Mouse (Mus musculus): ENCODE data around the gene Hmbs. TPM values are rescaled to one million over a fixed set of nuclear protein-coding genes. Genes with fewer than 3 reads are reported as not detected.
A peak's percentile ranks its signal among the peaks of the same experiment; 100 is the strongest.
"Not testable (repeated sequence)": the region's sequence is repeated elsewhere in the genome, so short reads cannot be mapped to it uniquely, and the experiment has no call there.

Gene Hmbs
- polyA plus RNA-seq, 1 experiment from 2014 or later: 123 TPM

DNA sequence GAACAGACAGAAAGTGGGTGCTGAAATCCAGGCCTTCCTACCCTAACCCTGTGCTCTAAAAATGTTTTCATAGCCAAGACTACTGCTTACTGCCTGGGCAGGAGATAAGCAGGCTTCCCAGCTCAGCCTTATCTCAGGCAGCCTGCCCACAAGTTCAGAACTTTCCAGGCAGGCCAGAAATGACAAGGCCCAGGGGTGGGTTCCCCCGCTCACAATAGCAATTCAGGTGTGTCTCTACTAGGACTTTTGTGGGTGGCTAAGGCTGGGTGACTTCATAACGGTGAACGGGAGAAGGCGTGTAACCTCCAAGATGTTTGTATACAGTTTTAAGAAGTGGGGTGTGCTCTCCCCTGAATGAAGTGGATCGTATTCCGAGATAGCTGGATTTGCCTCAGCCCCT, 738 bp downstream of the Hmbs start:
- peak overlapping the region; percentile 98 for H3K27ac ChIP-seq
- no peak for ATAC-seq (ENCODE audit: insufficient number of reproducible peaks, insufficient read depth, low FRiP score, low TSS enrichment, low read depth)
- H3K9ac ChIP-seq (replicated peaks): peak overlapping the region; percentile 86
- peaks cover 65% of the 10 kb centered on the region for H3K36me3 ChIP-seq
- no peaks in the 10 kb centered on the region for H3K27me3 ChIP-seq
- peak overlapping the region; percentile 66 for H3K4me2 ChIP-seq
- peaks cover 16% of the 10 kb centered on the region for H3K4me1 ChIP-seq (replicated peaks)
- 12% methylated on average over 6 of the region's 6 CpGs for WGBS
- no peaks in the 10 kb centered on the region for H3K9me3 ChIP-seq
- peak overlapping the region; percentile 80 for H3K4me3 ChIP-seq (replicated peaks)

DNA sequence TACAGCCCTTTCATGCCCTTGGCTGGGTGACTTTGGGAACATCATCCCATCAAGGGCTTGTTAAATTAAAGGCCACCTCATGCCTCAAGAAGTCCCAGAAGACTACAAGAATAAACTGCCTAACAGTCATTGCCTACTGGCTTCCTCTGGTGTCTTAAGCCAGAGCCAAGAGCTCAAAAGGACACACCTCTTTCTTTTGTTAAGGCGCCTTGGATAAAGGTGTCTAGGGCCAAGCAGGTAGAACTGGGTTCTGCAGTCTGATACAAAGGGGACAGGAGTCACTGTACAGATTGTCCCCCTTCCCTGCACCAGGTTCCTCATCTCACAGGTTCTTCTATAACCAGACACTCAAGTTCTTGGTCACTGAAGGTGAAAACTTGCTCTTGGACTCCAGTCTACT, 1.4 kb downstream of the Hmbs start:
- Histone ChIP-seq H3K4me2 (peak overlapping the region; percentile 66), H3K27me3 (no peaks in the 10 kb centered on the region), H3K9me3 (no peaks in the 10 kb centered on the region), H3K4me3 (replicated peaks) (peak overlapping the region; percentile 80; the same call in 1 of the 2 replicates), H3K9ac (replicated peaks) (0 out of 2 replicates have a peak overlapping the region, but pooled peaks have one; percentile 27), H3K27ac (peak overlapping the region; percentile 98; the same call in 1 of the 2 replicates), H3K4me1 (replicated peaks) (peaks cover 19% of the 10 kb centered on the region), H3K36me3 (peaks cover 64% of the 10 kb centered on the region)
- WGBS: 100% methylated on average over 1 of the region's 1 CpGs
- ATAC-seq (ENCODE audit: insufficient number of reproducible peaks, insufficient read depth, low FRiP score, low TSS enrichment, low read depth): no peak

DNA sequence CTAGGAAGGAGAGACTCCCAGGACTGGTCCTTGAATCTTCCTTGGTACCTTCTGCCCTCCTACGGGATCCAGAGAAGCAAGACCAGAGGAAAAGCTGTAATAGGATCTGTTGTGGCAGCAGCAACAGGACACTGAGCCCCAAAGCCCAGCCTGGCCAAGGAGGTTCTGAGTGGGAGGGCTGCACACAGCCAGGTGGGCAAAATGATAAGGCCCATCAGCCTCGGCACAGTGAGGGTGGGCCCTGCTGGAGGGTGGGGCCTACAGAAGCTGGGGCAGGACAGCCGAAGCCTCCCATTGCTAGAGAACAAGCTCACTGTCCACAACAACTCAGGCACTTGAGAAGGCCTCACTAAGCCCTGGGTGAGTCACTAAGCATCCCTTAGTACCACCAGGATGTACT, 1.9 kb downstream of the Hmbs start:
- no peak overlapping the region for H3K9ac ChIP-seq (replicated peaks)

DNA sequence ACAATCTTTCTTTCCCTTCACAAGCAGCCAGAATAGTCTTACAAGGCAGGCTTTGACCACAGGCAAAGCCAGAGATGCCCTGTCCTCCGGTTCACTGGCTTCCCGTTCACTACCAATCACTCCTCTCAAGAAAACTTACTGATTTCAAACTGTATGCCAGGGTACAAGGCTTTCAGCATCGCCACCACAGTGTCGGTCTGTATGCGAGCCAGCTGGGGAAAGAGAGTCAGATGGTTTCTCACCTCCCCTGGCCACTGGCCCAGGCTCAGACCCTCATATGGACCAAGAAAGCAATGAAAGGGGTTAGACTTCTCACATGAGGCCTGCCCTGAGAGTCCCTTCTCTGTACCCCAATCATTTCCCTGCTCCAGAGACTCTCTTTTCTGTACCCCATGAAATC, 2.5 kb downstream of the Hmbs start:
- WGBS: 89% methylated on average over 5 of the region's 5 CpGs
- Histone ChIP-seq H3K9ac (replicated peaks) (0 out of 2 replicates have a peak overlapping the region, but pooled peaks have one; percentile 6), H3K4me2 (no peak overlapping the region), H3K36me3 (peaks cover 64% of the 10 kb centered on the region), H3K9me3 (no peaks in the 10 kb centered on the region), H3K27ac (no peak overlapping the region), H3K4me1 (replicated peaks) (peaks cover 30% of the 10 kb centered on the region), H3K27me3 (no peaks in the 10 kb centered on the region), H3K4me3 (replicated peaks) (peak overlapping the region; percentile 5; the same call in 1 of the 2 replicates)
- ATAC-seq (ENCODE audit: insufficient number of reproducible peaks, insufficient read depth, low FRiP score, low TSS enrichment, low read depth): no peak

More for the DNA sequence above, 1.9 kb downstream of the Hmbs start:
- Histone ChIP-seq H3K27ac (peak overlapping the region; percentile 12; the same call in 1 of the 2 replicates), H3K4me2 (0 out of 2 replicates have a peak overlapping the region, but pooled peaks have one; percentile 66), H3K36me3 (peaks cover 64% of the 10 kb centered on the region), H3K4me3 (replicated peaks) (0 out of 2 replicates have a peak overlapping the region, but pooled peaks have one; percentile 80), H3K4me1 (replicated peaks) (peaks cover 23% of the 10 kb centered on the region), H3K27me3 (no peaks in the 10 kb centered on the region), H3K9me3 (no peaks in the 10 kb centered on the region)
- 81% methylated on average over 3 of the region's 3 CpGs for WGBS
- ATAC-seq (ENCODE audit: insufficient number of reproducible peaks, insufficient read depth, low FRiP score, low TSS enrichment, low read depth): no peak

DNA sequence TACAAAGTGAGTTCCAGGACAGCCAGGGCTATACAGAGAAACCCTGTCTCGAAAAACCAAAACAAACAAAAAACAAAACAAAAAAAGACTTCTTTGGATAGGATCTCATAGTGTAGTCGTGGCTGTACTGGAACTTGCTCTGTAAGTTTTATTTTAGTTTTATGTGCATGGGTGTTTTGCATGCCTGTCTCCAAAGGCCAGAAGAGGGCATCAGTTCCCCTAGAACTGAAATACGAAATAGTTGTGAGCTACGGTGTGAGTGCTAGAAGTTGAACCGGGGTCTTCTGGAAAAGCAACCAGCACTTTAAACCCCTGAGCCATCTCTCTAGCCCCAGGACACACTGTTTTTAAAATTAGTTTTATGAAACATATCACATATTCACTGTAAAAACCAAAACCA, 5.5 kb downstream of the Hmbs start:
- 79% methylated on average over 5 of the region's 5 CpGs for WGBS
- H3K27me3 ChIP-seq: no peaks in the 10 kb centered on the region
- no peak for ATAC-seq (ENCODE audit: insufficient number of reproducible peaks, insufficient read depth, low FRiP score, low TSS enrichment, low read depth)
- H3K27ac ChIP-seq: no peak overlapping the region
- no peaks in the 10 kb centered on the region for H3K9me3 ChIP-seq
- H3K4me2 ChIP-seq: no peak overlapping the region
- H3K36me3 ChIP-seq: peaks cover 62% of the 10 kb centered on the region
- no peak overlapping the region for H3K9ac ChIP-seq (replicated peaks)
- no peak overlapping the region for H3K4me3 ChIP-seq (replicated peaks)
- H3K4me1 ChIP-seq (replicated peaks): peaks cover 28% of the 10 kb centered on the region

DNA sequence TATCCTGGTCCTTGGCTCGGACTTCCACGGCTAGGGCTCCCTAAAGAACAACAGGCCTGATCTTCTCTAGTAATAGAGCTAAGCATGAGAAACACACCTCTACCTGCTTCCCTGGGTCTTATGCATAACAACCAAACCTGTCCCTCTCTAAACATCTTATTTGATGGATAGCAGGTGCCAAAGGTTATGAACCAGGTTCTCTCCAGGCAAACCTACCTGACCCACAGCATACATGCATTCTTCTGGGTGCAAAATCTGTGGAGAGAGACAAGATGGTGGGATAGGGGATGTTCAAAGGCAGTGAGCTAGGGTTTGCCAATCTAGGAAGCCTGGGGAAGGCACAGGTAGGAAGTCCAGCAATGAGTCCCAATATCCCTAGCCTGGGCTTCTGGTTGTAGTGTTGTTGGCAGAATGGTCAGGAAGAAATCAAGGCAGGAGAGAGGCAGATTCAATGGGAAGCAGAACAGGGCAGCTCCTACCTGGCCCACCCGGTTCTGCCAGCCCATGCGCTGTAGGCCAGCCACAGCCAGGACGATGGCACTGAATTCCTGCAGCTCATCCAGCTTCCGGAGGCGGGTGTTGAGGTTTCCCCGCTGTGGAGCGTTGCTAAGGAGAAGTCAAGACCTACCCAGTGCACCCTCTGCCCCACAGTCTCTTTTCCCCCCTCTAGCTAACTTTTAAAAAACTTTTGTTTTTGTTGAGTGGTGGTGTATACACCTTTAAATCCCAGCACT, 6.4 kb downstream of the Hmbs start:
- Histone ChIP-seq H3K9me3 (no peaks in the 10 kb centered on the region), H3K4me1 (replicated peaks) (peaks cover 20% of the 10 kb centered on the region), H3K4me3 (replicated peaks) (peak overlapping the region; percentile 80; the same call in 1 of the 2 replicates), H3K9ac (replicated peaks) (no peak overlapping the region), H3K27ac (peak overlapping the region; percentile 73; the same call in 1 of the 2 replicates), H3K27me3 (no peaks in the 10 kb centered on the region), H3K4me2 (peak overlapping the region; percentile 75), H3K36me3 (peaks cover 72% of the 10 kb centered on the region)
- no peak for ATAC-seq (ENCODE audit: insufficient number of reproducible peaks, insufficient read depth, low FRiP score, low TSS enrichment, low read depth)
- 66% methylated on average over 9 of the region's 9 CpGs for WGBS

DNA sequence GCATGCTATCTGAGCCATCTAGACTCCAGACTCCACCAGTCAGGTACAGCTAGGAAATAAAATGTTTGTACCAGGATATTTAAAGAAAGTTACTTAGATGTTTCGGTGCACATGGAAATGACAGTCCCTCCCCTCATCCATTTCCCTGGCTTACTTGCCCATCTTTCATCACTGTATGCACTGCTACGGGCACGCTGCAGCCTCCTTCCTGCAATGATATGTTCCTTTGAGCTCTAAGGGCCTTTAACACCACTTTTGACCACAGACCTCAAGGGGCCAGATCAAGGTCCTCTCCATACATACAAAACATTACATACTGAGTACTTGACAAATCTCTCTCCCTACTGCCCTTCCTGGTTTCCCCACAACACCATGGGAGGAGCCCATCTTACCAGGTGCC, 7.1 kb downstream of the Hmbs start:
- H3K9me3 ChIP-seq: no peaks in the 10 kb centered on the region
- H3K27ac ChIP-seq: 0 out of 2 replicates have a peak overlapping the region, but pooled peaks have one; percentile 73
- H3K9ac ChIP-seq (replicated peaks): peak overlapping the region; percentile 94
- H3K27me3 ChIP-seq: no peaks in the 10 kb centered on the region
- peak overlapping the region; percentile 75 for H3K4me2 ChIP-seq
- WGBS: 88% methylated on average over 3 of the region's 3 CpGs
- no peak for ATAC-seq (ENCODE audit: insufficient number of reproducible peaks, insufficient read depth, low FRiP score, low TSS enrichment, low read depth)
- peaks cover 17% of the 10 kb centered on the region for H3K4me1 ChIP-seq (replicated peaks)
- H3K36me3 ChIP-seq: peaks cover 74% of the 10 kb centered on the region
- H3K4me3 ChIP-seq (replicated peaks): peak overlapping the region; percentile 80

DNA sequence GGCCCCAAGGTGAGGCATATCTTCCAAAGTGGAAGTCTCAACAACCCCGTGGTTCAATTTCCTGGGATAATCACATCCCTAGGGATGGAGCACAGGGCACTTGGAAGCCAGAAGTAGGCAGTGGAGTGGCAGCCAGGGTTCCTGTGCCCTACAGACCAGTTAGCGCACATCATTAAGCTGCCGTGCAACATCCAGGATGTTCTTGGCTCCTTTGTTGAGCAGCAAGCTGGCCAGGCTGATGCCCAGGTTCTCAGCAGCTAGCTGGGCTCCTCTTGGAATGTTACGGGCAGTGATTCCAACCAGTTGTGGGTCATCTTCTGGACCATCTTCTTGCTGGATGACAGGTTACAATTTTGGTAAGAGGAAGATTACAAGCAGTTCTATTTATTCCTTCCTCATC, 7.5 kb downstream of the Hmbs start:
- not testable (repeated sequence) for H3K27me3 ChIP-seq; ATAC-seq (ENCODE audit: insufficient number of reproducible peaks, insufficient read depth, low FRiP score, low TSS enrichment, low read depth); H3K9me3 ChIP-seq
- Histone ChIP-seq H3K4me3 (replicated peaks) (peak overlapping the region; percentile 80), H3K9ac (replicated peaks) (peak overlapping the region; percentile 94), H3K36me3 (peaks cover 74% of the 10 kb centered on the region), H3K4me2 (peak overlapping the region; percentile 75), H3K4me1 (replicated peaks) (peaks cover 17% of the 10 kb centered on the region), H3K27ac (0 out of 2 replicates have a peak overlapping the region, but pooled peaks have one; percentile 59)
- WGBS: 44% methylated on average over 4 of the region's 4 CpGs

DNA sequence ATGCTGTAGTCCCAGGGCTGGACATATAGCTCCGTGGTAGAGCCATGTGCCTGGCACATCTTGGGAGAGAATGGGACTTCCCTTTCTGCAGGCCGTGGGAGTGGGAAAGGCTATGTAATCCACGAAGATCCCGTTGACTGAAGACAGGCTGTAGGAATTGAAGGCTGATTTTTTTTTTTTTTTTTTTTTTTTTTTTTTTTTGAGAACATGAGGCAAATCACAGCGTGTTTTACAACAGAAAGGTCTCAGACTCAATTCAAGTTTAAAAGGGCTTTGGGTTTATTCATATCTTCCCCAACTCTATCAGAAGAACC, 8.0 kb downstream of the Hmbs start:
- H3K9ac ChIP-seq (replicated peaks): peak overlapping the region; percentile 94
- ATAC-seq (ENCODE audit: insufficient number of reproducible peaks, insufficient read depth, low FRiP score, low TSS enrichment, low read depth): no peak
- peak overlapping the region; percentile 75 for H3K4me2 ChIP-seq
- H3K4me3 ChIP-seq (replicated peaks): peak overlapping the region; percentile 80
- H3K4me1 ChIP-seq (replicated peaks): peaks cover 17% of the 10 kb centered on the region
- H3K36me3 ChIP-seq: peaks cover 74% of the 10 kb centered on the region
- no peaks in the 10 kb centered on the region for H3K27me3 ChIP-seq
- WGBS: under 1% methylated on average over 5 of the region's 5 CpGs
- no peaks in the 10 kb centered on the region for H3K9me3 ChIP-seq
- peak overlapping the region; percentile 98 for H3K27ac ChIP-seq

DNA sequence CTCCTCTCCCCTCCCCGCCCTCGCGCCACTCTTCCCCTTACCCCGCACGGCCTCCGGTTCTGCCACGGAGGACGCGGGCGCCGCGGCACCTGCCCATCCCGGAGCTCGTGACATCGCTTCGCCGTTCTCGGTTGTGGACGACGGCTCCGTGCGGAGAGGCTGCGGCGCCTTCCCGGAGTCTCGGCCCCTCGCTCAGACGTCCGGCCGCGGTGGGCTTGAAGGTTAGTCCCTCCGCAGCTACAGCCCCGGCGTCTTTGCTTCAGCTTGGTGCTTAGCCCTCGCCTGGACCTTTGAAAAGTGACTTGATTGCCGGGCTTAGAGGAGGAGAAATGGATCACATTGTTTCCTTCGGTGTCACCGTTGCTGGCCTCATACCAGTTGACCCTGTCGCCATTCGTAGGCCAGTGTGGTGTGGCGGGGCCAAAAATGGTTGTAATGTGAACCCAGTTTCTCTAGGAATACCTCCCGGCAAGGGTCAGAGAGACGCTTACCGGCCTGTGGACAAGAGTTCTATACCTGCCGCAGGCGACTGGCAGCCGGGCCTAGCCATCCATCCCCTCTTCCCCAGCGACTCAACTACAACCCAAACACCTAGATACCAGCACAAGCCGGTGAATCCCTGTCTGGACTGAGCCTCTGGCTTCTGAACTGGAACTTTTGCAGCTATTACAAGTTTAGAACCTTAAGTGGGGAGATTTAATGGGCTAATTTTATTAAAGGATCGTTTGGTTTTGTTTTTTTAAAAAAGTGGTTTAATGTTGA, 8.5 kb downstream of the Hmbs start:
- peak overlapping the region; percentile 98 for H3K27ac ChIP-seq
- ATAC-seq (ENCODE audit: insufficient number of reproducible peaks, insufficient read depth, low FRiP score, low TSS enrichment, low read depth): no peak
- peak overlapping the region; percentile 75 for H3K4me2 ChIP-seq
- peaks cover 17% of the 10 kb centered on the region for H3K4me1 ChIP-seq (replicated peaks)
- no peaks in the 10 kb centered on the region for H3K27me3 ChIP-seq
- WGBS: under 1% methylated on average over 50 of the region's 50 CpGs
- peak overlapping the region; percentile 80 for H3K4me3 ChIP-seq (replicated peaks)
- H3K36me3 ChIP-seq: peaks cover 74% of the 10 kb centered on the region
- H3K9ac ChIP-seq (replicated peaks): peak overlapping the region; percentile 94
- H3K9me3 ChIP-seq: no peaks in the 10 kb centered on the region
